Mouse (Mus musculus): ENCODE measurements around the gene C1ra. TPM values are rescaled to one million over a fixed set of nuclear protein-coding genes. Genes with fewer than 3 reads are reported as not detected.
"Not testable (repeated sequence)": the region's sequence is repeated elsewhere in the genome, so short reads cannot be mapped to it uniquely, and the experiment has no call there.

The C1ra gene
- polyA plus RNA-seq, 1 experiment from 2014 or later: 0.10 TPM

DNA sequence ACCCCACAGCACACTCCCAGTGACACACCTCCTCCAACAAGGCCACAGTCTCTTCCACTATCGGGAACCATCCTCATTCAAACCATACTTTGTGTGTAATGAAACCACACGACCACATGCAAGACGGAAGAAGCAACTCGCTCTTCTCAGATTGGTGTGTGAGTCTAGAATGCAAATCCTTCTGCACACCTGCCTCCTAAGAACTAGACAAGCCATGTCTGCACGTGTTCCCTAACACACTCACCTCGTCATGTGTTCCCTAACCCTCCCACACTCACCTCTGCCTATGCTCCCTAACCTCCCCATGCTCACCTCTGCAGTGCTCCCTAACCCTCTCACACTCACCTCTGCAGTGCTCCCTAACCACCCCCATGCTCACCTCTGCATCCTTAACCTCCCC is 20.8 kb upstream of the C1ra start:
- H3K9me3 ChIP-seq: no peaks in the 10 kb centered on the region
- H3K4me3 ChIP-seq: no peak overlapping the region
- H3K4me2 ChIP-seq: no peak overlapping the region
- no peaks in the 10 kb centered on the region for H3K27me3 ChIP-seq
- H3K27ac ChIP-seq: no peak overlapping the region
- WGBS: 80% methylated on average over 6 of the region's 6 CpGs
- no peak for ATAC-seq (ENCODE audit: low FRiP score)
- H3K9ac ChIP-seq: no peak overlapping the region
- no peaks in the 10 kb centered on the region for H3K4me1 ChIP-seq (replicated peaks)
- H3K36me3 ChIP-seq: no peaks in the 10 kb centered on the region

DNA sequence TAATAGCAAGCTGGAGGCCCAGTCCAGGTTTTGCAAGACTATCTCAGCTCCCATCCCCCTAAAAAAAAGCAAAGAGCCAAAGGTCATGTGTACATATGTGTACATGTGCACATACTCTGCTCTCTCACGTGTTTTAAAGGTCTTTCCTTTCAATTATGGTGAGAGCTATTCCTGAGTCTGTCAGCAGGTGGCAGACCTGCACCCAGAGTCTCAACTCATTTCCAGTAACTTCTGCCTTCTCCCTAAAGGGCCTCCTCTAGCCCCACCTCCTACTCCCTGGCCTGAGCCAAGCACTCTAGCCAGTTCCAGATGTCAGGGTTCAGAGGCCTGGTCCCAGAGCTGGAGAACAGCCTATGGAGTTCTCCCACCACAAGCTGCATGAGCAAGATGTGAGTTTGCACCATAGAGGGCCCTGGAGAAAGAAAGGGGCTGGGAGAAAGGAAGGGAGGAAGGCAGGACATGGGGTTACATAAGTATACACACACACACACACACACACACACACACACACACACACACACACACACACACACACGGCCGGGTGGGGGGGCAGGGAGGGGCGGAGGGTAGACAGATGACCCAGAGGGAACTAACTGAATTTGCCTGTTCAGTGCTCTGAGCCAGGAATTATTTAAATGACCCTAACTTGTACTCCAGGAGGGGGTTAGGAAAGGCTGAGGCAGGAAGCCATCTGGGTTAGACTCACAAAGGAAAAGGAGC is 19.2 kb upstream of the C1ra start, which contains the start of gene C1rl:
TSS of gene C1rl (plus strand) at position 272 of the 720 bp plus-strand sequence.
- Histone ChIP-seq H3K27ac (no peak within 1 kb of the TSS), H3K4me1 (replicated peaks) (no peaks in the 10 kb centered on the region), H3K9ac (no peak within 1 kb of the TSS), H3K36me3 (no peaks in the 10 kb centered on the region), H3K4me2 (no peak within 1 kb of the TSS), H3K27me3 (no peaks in the 10 kb centered on the region), H3K4me3 (no peak within 1 kb of the TSS), H3K9me3 (no peaks in the 10 kb centered on the region)
- ATAC-seq (ENCODE audit: low FRiP score): peak; percentile 77
- 49% methylated on average over 3 of the region's 4 CpGs for WGBS

DNA sequence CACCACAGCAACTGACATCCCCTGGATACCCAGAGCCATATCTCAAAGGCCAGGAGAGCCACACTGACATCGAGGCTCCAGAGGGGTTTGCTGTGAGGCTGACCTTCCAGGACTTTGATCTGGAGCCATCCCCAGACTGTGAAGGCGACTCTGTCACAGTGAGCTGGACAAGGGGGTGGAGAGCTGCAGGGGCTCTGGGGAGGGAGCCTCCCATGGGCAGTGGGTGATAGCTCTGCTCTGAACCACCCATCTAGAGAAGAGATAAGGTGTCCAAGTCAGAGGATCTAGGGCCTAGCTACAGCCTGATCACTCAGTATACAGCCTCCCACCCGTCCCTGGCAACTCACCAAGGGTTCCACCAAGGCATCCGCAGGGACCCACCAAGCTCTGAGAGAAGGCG is 18.3 kb upstream of the C1ra start:
- Histone ChIP-seq H3K36me3 (no peaks in the 10 kb centered on the region), H3K27me3 (no peaks in the 10 kb centered on the region), H3K27ac (no peak overlapping the region), H3K4me1 (replicated peaks) (no peaks in the 10 kb centered on the region), H3K4me3 (no peak overlapping the region), H3K9ac (no peak overlapping the region), H3K4me2 (no peak overlapping the region), H3K9me3 (no peaks in the 10 kb centered on the region)
- ATAC-seq (ENCODE audit: low FRiP score): no peak
- 82% methylated on average over 5 of the region's 5 CpGs for WGBS

DNA sequence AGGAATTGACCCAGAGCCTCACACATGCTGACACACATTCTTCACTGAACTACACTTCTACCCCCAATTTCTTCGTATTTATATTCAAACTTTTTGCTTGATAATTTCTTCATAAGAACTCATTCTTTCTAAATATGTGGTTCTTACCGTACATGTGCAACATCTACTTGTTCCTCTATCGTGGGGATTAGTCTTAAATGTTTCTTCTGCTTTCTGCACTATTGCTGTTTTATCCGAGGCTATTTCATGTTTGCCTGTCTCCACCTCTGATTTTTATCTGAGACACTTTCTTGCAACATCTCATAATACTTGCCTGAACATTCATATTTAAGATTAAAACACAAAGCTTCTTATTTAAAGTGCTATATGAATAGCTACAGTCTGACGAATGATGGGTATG is 16.2 kb upstream of the C1ra start:
- ATAC-seq (ENCODE audit: low FRiP score): no peak
- no peaks in the 10 kb centered on the region for H3K27me3 ChIP-seq
- 95% methylated on average over 5 of the region's 5 CpGs for WGBS
- H3K9ac ChIP-seq: no peak overlapping the region
- H3K4me2 ChIP-seq: no peak overlapping the region
- no peaks in the 10 kb centered on the region for H3K9me3 ChIP-seq
- no peaks in the 10 kb centered on the region for H3K4me1 ChIP-seq (replicated peaks)
- no peak overlapping the region for H3K4me3 ChIP-seq
- no peak overlapping the region for H3K27ac ChIP-seq
- no peaks in the 10 kb centered on the region for H3K36me3 ChIP-seq

DNA sequence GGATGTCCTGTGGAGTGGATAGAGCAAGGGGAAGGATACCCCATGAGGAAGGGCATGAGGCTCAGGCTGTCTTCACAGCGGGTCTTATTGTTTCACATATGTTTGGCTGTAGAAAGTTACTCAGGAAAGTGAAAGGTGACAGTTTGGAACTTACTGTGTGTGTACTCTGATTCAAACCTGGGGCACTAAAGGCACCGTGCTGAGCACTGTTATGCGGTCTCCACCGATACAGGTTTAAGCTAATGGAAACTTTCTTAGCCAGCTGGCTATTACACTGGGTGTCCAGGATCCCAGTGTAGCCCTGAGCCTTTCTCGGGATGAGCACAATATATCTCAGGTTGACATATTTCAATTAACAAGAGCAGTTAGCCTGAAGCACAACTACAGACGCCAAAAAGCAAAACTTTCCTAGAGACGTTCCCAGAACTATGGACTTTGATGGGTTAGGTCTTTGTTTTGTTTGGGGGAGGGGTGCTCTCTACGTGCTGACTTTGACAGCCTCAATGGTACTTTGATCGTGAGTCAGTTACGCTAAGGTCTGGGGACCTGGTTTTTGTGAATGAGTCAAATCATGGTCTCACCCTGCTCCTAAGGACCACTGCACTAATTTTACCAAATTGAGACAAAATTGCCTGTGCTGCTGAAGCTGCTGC is 12.2 kb upstream of the C1ra start:
- no peaks in the 10 kb centered on the region for H3K4me1 ChIP-seq (replicated peaks)
- ATAC-seq (ENCODE audit: low FRiP score): no peak
- H3K27ac ChIP-seq: no peak overlapping the region
- H3K4me2 ChIP-seq: no peak overlapping the region
- H3K27me3 ChIP-seq: no peaks in the 10 kb centered on the region
- H3K4me3 ChIP-seq: no peak overlapping the region
- H3K9ac ChIP-seq: no peak overlapping the region
- H3K9me3 ChIP-seq: no peaks in the 10 kb centered on the region
- no peaks in the 10 kb centered on the region for H3K36me3 ChIP-seq
- WGBS: 45% methylated on average over 10 of the region's 10 CpGs

DNA sequence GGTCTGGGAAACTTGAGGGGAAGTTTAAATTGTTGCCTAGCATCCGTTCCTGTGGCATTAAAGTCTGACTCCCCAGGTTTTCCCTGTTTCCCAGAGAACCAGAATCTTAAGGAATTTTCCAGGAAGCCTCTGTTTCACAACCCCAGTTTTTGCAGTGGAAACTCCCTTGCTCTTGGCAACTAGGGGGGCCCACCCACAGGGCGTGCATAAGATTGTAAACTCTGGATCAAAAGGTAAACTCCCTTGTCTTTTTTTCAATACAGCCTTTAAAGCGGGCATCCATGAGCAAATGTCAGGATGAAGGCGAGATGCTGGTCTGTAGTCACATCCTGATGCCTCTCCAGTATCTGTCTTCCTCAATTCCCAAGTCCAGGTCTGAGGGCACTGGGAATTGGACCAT is 10.7 kb upstream of the C1ra start:
- Histone ChIP-seq H3K36me3 (no peaks in the 10 kb centered on the region), H3K4me2 (no peak overlapping the region), H3K9ac (no peak overlapping the region), H3K27me3 (no peaks in the 10 kb centered on the region), H3K27ac (no peak overlapping the region), H3K4me1 (replicated peaks) (no peaks in the 10 kb centered on the region), H3K4me3 (no peak overlapping the region), H3K9me3 (no peaks in the 10 kb centered on the region)
- 84% methylated on average over 4 of the region's 4 CpGs for WGBS
- ATAC-seq (ENCODE audit: low FRiP score): no peak

DNA sequence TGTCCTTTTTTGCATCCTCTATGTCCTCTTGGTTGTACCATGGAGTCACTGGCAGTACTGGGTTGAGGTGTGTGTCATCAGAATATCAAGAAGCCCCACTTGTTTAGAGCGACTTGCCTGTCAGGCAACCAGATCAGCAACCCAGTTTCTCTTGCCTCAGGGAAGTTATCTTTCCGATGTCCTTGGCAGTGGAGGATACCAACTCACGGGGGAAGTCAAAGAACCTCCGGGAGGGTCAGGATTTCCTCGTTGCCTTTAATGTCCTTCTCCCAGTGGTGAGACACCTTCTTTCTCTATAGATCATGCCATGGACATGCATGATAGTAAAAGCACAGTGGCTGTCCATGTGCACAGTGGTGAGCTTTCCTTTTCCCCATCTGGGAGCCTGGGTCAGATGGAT is 10.2 kb upstream of the C1ra start:
- WGBS: 93% methylated on average over 5 of the region's 5 CpGs
- Histone ChIP-seq H3K36me3 (no peaks in the 10 kb centered on the region), H3K27ac (no peak overlapping the region), H3K27me3 (no peaks in the 10 kb centered on the region), H3K4me1 (replicated peaks) (no peaks in the 10 kb centered on the region), H3K9me3 (no peaks in the 10 kb centered on the region), H3K4me2 (no peak overlapping the region), H3K4me3 (no peak overlapping the region), H3K9ac (no peak overlapping the region)
- ATAC-seq (ENCODE audit: low FRiP score): no peak

DNA sequence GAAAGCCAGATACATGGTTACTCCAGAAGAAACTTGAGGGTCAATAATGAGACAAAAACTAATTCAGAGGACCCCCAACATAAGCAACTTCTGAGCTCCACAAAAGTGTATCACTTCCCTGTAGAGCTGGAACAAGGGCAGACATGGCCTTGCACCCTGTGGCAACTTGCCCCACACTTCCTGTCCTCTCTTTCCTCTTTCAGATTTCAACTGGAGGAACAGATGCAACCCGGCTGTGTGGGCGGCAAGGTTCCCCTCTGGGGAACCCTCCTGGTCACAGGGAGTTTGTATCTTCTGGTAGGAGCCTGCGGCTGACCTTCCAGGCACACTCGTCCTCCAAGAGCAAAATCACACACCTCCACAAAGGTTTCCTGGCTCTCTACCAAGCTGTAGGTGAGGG is 7.2 kb upstream of the C1ra start:
- no peaks in the 10 kb centered on the region for H3K36me3 ChIP-seq
- H3K9me3 ChIP-seq: no peaks in the 10 kb centered on the region
- ATAC-seq (ENCODE audit: low FRiP score): no peak
- no peak overlapping the region for H3K9ac ChIP-seq
- H3K27me3 ChIP-seq: no peaks in the 10 kb centered on the region
- H3K4me1 ChIP-seq (replicated peaks): no peaks in the 10 kb centered on the region
- H3K27ac ChIP-seq: no peak overlapping the region
- H3K4me2 ChIP-seq: no peak overlapping the region
- H3K4me3 ChIP-seq: no peak overlapping the region
- 88% methylated on average over 4 of the region's 4 CpGs for WGBS

DNA sequence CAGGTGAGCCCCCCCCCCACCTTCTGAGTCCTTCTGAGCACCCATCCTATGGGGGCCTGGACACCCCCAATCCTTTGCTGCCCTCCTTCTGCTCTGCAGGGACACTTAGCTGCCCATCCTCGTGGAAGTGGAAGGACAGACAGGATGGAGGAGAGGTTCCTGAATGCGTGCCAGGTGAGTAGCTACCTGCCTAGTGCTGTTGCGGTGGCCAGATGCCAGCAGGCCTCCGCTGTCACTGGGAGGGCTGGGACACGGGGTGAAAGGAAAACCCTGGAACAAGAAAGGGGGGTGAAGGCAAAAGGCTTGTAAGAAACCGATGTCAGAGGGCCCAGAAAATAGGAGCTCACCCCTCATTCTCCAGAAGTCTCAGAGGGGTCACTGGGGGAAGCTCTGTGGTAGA is 5.2 kb upstream of the C1ra start:
- Histone ChIP-seq H3K4me2 (no peak overlapping the region), H3K9ac (no peak overlapping the region), H3K27me3 (no peaks in the 10 kb centered on the region), H3K36me3 (no peaks in the 10 kb centered on the region), H3K4me3 (no peak overlapping the region), H3K27ac (no peak overlapping the region), H3K9me3 (no peaks in the 10 kb centered on the region), H3K4me1 (replicated peaks) (no peaks in the 10 kb centered on the region)
- ATAC-seq (ENCODE audit: low FRiP score): no peak
- 80% methylated on average over 6 of the region's 6 CpGs for WGBS

DNA sequence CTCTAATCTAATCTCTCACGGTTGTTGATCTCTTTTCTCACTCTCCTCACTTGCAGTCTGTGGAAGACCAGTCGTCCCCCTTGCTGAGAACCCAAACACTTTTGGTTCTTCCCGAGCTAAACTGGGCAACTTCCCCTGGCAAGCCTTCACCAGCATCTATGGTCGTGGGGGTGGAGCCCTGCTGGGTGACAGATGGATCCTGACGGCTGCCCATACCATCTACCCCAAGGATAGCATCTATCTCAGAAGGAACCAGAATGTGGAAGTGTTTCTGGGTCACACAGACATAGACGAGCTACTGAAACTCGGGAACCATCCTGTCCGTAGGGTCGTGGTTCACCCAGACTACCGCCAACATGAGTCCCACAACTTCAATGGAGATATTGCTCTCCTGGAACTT is 3.9 kb upstream of the C1ra start:
- Histone ChIP-seq H3K4me1 (replicated peaks) (no peaks in the 10 kb centered on the region), H3K27ac (no peak overlapping the region), H3K9ac (no peak overlapping the region), H3K9me3 (no peaks in the 10 kb centered on the region), H3K4me2 (no peak overlapping the region), H3K27me3 (no peaks in the 10 kb centered on the region), H3K36me3 (no peaks in the 10 kb centered on the region), H3K4me3 (no peak overlapping the region)
- ATAC-seq (ENCODE audit: low FRiP score): no peak
- WGBS: 77% methylated on average over 10 of the region's 10 CpGs

DNA sequence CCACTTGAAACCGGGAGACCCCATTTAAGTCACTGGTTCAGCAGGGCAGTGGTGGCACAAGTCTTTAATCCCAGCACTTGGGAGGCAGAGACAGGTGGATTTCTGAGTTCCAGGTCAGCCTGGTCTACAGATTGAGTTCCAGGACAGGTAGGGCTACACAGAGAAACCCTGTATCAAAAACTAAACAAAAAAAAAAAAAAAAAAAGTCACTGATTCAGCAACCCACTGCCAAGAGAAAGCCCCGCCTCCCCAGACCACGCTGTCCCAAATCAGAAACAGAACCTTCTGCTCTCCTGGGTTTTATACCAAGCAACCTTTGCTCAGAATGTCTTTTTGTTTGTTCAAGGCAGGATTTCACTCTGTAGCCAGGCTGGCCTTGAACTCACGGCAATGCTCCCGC is 3.0 kb upstream of the C1ra start:
- not testable (repeated sequence) for H3K27ac ChIP-seq; H3K4me3 ChIP-seq; H3K4me2 ChIP-seq; H3K4me1 ChIP-seq (replicated peaks); H3K36me3 ChIP-seq; H3K9me3 ChIP-seq; ATAC-seq (ENCODE audit: low FRiP score); H3K27me3 ChIP-seq; H3K9ac ChIP-seq
- WGBS: 93% methylated on average over 5 of the region's 5 CpGs

DNA sequence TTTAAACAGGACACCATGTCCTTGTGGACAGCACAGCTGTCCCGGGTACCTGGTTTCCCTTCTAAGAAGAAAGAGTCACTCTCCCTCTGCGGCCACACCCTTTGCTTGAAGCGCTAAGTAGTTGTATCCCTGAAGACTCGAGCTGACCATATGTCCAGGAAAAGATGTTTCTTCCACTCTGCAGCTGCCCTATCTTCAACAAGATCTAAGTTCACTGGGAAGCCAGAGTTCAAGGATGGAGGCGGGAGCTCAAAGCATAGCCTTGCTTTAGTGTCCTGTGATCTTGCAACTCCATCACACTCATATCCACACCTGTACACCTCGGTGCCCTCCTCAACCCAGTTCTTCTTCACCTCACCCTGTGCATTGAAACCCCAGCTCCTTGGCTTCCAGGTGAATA is 269 bp upstream of the C1ra start:
- no peaks in the 10 kb centered on the region for H3K9me3 ChIP-seq
- ATAC-seq (ENCODE audit: low FRiP score): no peak
- 71% methylated on average over 6 of the region's 6 CpGs for WGBS

DNA sequence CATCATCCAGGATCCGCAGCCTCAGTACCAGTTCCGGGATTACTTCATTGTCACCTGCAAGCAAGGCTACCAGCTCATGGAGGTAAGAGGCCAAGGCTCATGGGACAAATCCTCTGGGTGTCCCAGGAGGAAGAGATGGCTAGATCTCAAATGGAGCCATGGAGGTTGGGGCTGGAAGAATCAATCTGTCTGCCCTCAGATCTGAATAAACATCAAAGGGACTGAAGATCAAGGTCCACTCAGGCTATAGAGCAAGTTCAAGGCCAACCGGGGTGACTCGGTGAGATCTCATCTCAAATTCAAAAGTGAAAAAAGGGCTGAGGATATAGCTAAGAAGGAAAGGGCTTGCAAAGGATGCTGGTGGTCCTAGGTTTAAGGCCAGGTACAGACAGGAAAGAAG is 5.5 kb downstream of the C1ra start:
- 90% methylated on average over 4 of the region's 4 CpGs for WGBS
- H3K4me3 ChIP-seq; ATAC-seq (ENCODE audit: low FRiP score); H3K27me3 ChIP-seq; H3K27ac ChIP-seq; H3K36me3 ChIP-seq; H3K9me3 ChIP-seq; H3K4me1 ChIP-seq (replicated peaks); H3K9ac ChIP-seq; H3K4me2 ChIP-seq: not testable (repeated sequence)

More for the DNA sequence above, 269 bp upstream of the C1ra start:
- Histone ChIP-seq H3K4me2 (no peak overlapping the region), H3K4me1 (replicated peaks) (no peaks in the 10 kb centered on the region), H3K4me3 (no peak overlapping the region), H3K27ac (no peak overlapping the region), H3K27me3 (no peaks in the 10 kb centered on the region), H3K36me3 (no peaks in the 10 kb centered on the region), H3K9ac (no peak overlapping the region)
